Mouse (Mus musculus) spleen, postnatal 4 days (tissue): ENCODE results near the gene Wscd2.

Experiments used
- DNase-seq, 2 experiments: peaks; one replicate each; pipeline ENCODE4 v3.0.0; 2022; ENCODE audit warnings: low spot score in 2 of 2

Wscd2 gene

GRCm38 (mm10) chr5:113485584-113486162, 4.5 kb upstream of the Wscd2 start:
- DNase-seq, result no peak

GRCm38 (mm10) chr5:113487879-113488278, 2.3 kb upstream of the Wscd2 start:
- DNase-seq, result no peak

GRCm38 (mm10) chr5:113489617-113490016, 516 bp upstream of the Wscd2 start:
- DNase-seq, result no peak

- DNase-seq, result no peak
Observed at GRCm38 (mm10) chr5:113490467-113491260, 531 bp downstream of the Wscd2 start.

- no peak for DNase-seq
Observed at GRCm38 (mm10) chr5:113491552-113491951, 1.4 kb downstream of the Wscd2 start.

- no peak for DNase-seq
Observed at GRCm38 (mm10) chr5:113491988-113492387, 1.9 kb downstream of the Wscd2 start.

GRCm38 (mm10) chr5:113492417-113493035, 2.4 kb downstream of the Wscd2 start:
- no peak for DNase-seq

GRCm38 (mm10) chr5:113493997-113494396, 3.9 kb downstream of the Wscd2 start:
- DNase-seq, result no peak

GRCm38 (mm10) chr5:113496926-113497325, 6.8 kb downstream of the Wscd2 start:
- DNase-seq, result no peak

GRCm38 (mm10) chr5:113499421-113499820, 9.3 kb downstream of the Wscd2 start:
- DNase-seq, result no peak

- no peak for DNase-seq
Observed at GRCm38 (mm10) chr5:113503276-113503675, 13.1 kb downstream of the Wscd2 start.

- DNase-seq, result no peak
Observed at GRCm38 (mm10) chr5:113504654-113505053, 14.5 kb downstream of the Wscd2 start.

GRCm38 (mm10) chr5:113506065-113506464, 15.9 kb downstream of the Wscd2 start:
- DNase-seq, result no peak

GRCm38 (mm10) chr5:113506779-113507178, 16.6 kb downstream of the Wscd2 start:
- no peak for DNase-seq

GRCm38 (mm10) chr5:113509167-113509566, 19.0 kb downstream of the Wscd2 start:
- no peak for DNase-seq

GRCm38 (mm10) chr5:113513640-113514039, 23.5 kb downstream of the Wscd2 start:
- DNase-seq, result no peak

GRCm38 (mm10) chr5:113514062-113514461, 23.9 kb downstream of the Wscd2 start:
- DNase-seq, result no peak

GRCm38 (mm10) chr5:113516119-113516872, 26.2 kb downstream of the Wscd2 start:
- no peak for DNase-seq

GRCm38 (mm10) chr5:113516873-113517336, 26.8 kb downstream of the Wscd2 start:
- no peak for DNase-seq

- no peak for DNase-seq
Observed at GRCm38 (mm10) chr5:113517387-113517786, 27.3 kb downstream of the Wscd2 start.

GRCm38 (mm10) chr5:113521037-113521436, 30.9 kb downstream of the Wscd2 start:
- DNase-seq, result no peak

- no peak for DNase-seq
Observed at GRCm38 (mm10) chr5:113538826-113539225, 48.7 kb downstream of the Wscd2 start.
